Mouse (Mus musculus) ES-E14 (cell line): ENCODE results near the gene Atf7ip.

Experiments
- CHD2 ChIP-seq: IDR thresholded peaks from 2 replicates; pipeline ENCODE4 v1.6.1; 2014; ENCODE audit warnings: mild to moderate bottlenecking, low read depth, low read length, inconsistent platforms
- HCFC1 ChIP-seq: IDR thresholded peaks from 2 replicates; pipeline ENCODE4 v1.6.1; 2012; ENCODE audit warnings: low read length, inconsistent platforms, borderline replicate concordance; ENCODE audit not compliant: insufficient read depth
- MAFK ChIP-seq: IDR thresholded peaks from 2 replicates; pipeline ENCODE4 v1.6.1; 2014; ENCODE audit warnings: mild to moderate bottlenecking, low read depth, low read length, inconsistent platforms; ENCODE audit not compliant: insufficient read depth
- ZC3H11A ChIP-seq: IDR thresholded peaks from 2 replicates; pipeline ENCODE4 v1.6.1; 2012; ENCODE audit warnings: low read depth, mild to moderate bottlenecking, inconsistent platforms, low read length, borderline replicate concordance
- ZNF384 ChIP-seq: IDR thresholded peaks from 2 replicates; pipeline ENCODE4 v1.6.1; 2012; ENCODE audit warnings: low read depth, low read length, inconsistent platforms

GRCm38 (mm10) chr6:136629639-136630038 lies 123.7 kb downstream of the Atf7ip start:
- TF ChIP-seq MAFK (no peak), CHD2 (no peak), HCFC1 (no peak), ZC3H11A (no peak), ZNF384 (no peak)
